Mouse (Mus musculus) cerebellum, adult 11 months (tissue): Measurements from ENCODE around the gene Tnfrsf13b.
"Not testable (repeated sequence)": the region's sequence is repeated elsewhere in the genome, so short reads cannot be mapped to it uniquely, and the experiment has no call there.

Experiments
- DNase-seq: peaks from one replicate; pipeline ENCODE4 v3.0.0; 2022

Gene Tnfrsf13b

GRCm38 (mm10) chr11:61174291-61174820, 47.8 kb downstream of the Tnfrsf13b start:
- DNase-seq = peak; percentile 64

- DNase-seq = peak; percentile 99
Observed at GRCm38 (mm10) chr11:61174821-61175658, 48.5 kb downstream of the Tnfrsf13b start, which contains the start of gene Usp22. Gene Usp22 (minus strand): TSS chr11:61175055.

DNA sequence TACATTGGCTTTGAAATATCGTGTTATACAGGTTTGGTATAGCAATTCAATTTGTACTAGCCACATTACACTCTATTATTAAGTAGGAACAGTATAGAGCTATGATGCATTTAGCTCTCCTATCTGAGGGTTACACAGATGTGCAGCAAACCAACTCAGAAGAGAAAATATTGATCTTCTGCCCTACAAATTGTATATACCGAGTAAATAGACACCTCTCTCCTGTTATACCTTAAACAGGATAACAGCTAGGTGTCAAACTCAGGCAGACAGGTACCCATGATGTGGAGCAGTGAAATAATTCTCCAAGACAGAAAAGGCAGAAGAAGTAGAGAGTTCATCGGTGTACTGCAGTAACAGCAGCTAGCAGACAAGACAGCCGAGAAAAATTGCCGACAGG, 49.2 kb downstream of the Tnfrsf13b start:
- DNase-seq = no peak

GRCm38 (mm10) chr11:61176321-61176720, 49.8 kb downstream of the Tnfrsf13b start:
- no peak for DNase-seq

DNA sequence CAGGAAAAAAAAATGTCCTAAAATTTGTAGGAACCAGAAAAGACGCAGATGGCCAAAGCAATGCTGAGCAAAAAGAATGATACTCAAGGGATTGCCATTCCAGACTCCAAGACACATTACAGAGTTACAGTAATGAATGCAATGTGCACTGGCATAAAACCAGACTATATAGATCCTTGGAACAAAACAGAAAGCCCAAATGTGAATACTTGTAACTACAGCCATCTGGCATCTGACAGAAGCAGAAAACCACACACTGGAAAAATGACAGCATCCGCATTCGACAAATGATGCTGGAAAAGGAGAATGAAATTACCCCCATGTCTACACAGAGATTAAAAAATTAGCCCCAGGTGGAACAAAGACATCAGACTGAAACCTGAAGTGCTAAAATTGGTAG, 53.8 kb downstream of the Tnfrsf13b start:
- no peak for DNase-seq

DNA sequence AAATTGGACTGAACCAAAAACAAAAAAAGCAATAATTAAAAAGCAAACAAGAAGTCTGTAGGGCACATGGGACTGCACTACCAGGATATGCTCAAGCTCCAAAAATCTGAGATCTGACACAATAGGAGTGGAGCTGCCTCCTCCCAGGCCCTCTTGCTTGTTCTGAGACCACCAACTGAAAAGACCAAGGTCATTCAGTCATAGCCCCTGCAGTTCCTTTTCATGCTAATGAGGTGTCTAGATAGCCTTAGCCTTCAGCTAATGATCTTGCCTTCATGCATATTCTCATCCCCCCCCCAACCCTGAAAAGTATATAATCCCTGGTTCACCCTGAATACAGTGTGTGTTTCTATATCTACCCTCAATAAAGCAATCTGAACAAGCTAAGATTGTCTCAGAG, 55.1 kb downstream of the Tnfrsf13b start:
- no peak for DNase-seq

- no peak for DNase-seq
Observed at GRCm38 (mm10) chr11:61183820-61184219, 57.3 kb downstream of the Tnfrsf13b start.

GRCm38 (mm10) chr11:61190776-61191175, 64.2 kb downstream of the Tnfrsf13b start:
- DNase-seq = no peak

GRCm38 (mm10) chr11:61192123-61192522, 65.6 kb downstream of the Tnfrsf13b start:
- DNase-seq = not testable (repeated sequence)

- no peak for DNase-seq
Observed at GRCm38 (mm10) chr11:61192779-61193178, 66.2 kb downstream of the Tnfrsf13b start.

- DNase-seq = peak; percentile 82
Observed at GRCm38 (mm10) chr11:61193392-61193791, 66.8 kb downstream of the Tnfrsf13b start.

DNA sequence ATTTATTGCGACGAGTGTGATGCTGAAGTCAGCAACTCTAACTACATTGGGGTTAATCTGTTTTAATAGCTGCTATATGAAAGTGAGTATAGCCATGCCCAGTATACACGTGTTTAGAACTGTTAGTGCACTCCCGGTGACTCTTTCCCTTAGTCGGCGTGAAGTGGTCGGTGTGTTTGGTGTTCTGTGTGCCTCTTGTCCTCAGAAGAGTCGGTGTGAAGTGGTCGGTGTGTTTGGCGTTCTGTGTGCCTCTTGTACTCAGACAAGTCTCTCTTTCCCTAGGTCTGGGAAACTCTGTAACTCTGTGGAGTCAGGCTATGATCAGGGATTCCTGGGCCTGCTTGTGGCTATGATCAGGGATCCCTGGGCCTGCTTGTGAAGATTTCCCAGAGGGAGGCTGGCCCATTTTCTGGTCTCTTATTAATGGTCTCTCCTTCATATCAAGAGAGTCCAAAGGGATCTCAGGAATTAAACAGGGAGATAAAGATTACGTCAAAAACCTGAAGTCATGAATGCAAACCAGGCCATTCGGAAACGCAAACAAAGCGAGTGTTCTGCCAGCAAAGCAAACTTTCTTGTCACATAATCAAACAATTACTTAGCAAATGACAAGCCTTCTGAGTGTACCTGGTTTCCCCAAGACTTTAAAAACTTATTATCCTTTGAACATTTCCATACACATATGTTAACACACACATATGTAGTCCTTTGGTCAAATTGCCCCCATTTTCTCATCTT, 70.2 kb downstream of the Tnfrsf13b start:
- DNase-seq = no peak

DNA sequence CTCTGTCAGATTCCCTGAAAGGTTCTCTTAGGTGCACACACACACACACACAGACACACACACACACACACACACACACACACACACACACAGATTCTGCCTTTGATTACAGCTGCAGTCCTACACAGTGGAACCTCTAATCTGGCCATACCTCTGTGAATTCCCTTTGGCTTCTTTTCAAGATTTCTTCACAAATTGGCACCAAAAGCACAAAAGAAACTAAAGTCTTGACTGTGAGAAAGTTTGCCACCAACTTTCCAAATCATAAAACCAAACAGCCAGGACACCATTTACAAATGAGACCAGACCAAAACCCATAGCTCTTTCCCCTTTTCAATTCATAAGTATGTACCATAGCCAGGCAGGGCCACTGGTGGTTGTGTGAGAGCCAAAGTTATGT, 71.4 kb downstream of the Tnfrsf13b start:
- no peak for DNase-seq
